Mouse (Mus musculus): ENCODE data around the gene Smox. TPM values are rescaled to one million over a fixed set of nuclear protein-coding genes. Genes with fewer than 3 reads are reported as not detected.

Gene Smox
- total and polyA plus RNA-seq, 3 experiments, result 2.2 to 5.5 TPM; not detected in 1

- TF ChIP-seq KAT2A (conservative IDR thresholded peaks at IDR 0.05; ENCODE audit: low read depth, low read length) (no peak), RCOR1 (IDR thresholded peaks at IDR 0.05; ENCODE audit: low read depth, low read length) (no peak), UBTF (IDR thresholded peaks at IDR 0.05; ENCODE audit: borderline replicate concordance, insufficient read depth, low read depth, low read length) (no peak), ZC3H11A (IDR thresholded peaks at IDR 0.05; ENCODE audit: low read depth, low read length) (no peak), CHD1 (IDR thresholded peaks at IDR 0.05; ENCODE audit: low read depth, low read length) (no peak), SIN3A (IDR thresholded peaks at IDR 0.05; ENCODE audit: low read length) (no peak), MXI1 (IDR thresholded peaks at IDR 0.05; ENCODE audit: low read depth, low read length) (no peak), ELF1 (IDR thresholded peaks at IDR 0.05; ENCODE audit: low read depth, low read length) (no peak), BHLHE40 (IDR thresholded peaks at IDR 0.05; ENCODE audit: borderline replicate concordance, low read depth, low read length) (no peak), CHD2 (IDR thresholded peaks at IDR 0.05; ENCODE audit: low read length) (no peak), RAD21 (IDR thresholded peaks at IDR 0.05; ENCODE audit: low read depth, low read length) (no peak), EP300 (IDR thresholded peaks at IDR 0.05; ENCODE audit: low read depth in 1 of 2, low read length in 2 of 2) (no peak), GATA1 (IDR thresholded peaks at IDR 0.05; ENCODE audit: low read depth, low read length) (no peak), MYB (IDR thresholded peaks at IDR 0.05; ENCODE audit: low read depth, low read length) (no peak), MAX (IDR thresholded peaks at IDR 0.05; ENCODE audit: low read length) (no peak), E2F4 (IDR thresholded peaks at IDR 0.05; ENCODE audit: borderline replicate concordance, low read depth, low read length) (no peak), CTCF (IDR thresholded peaks at IDR 0.05 in 2 of 3, conservative IDR thresholded peaks at IDR 0.05 in 1 of 3; ENCODE audit: control insufficient read depth in 1 of 3, insufficient read depth in 1 of 3, low read depth in 2 of 3, low read length in 3 of 3, poor library complexity in 1 of 3, severe bottlenecking in 1 of 3) (no peak), POLR2A (IDR thresholded peaks at IDR 0.05; ENCODE audit: control insufficient read depth in 1 of 2, insufficient read depth in 1 of 2, low read depth in 1 of 2, low read length in 2 of 2, poor library complexity in 1 of 2) (no peak), NRF1 (IDR thresholded peaks at IDR 0.05; ENCODE audit: insufficient read depth, low read depth, low read length, poor library complexity, severe bottlenecking) (no peak), ZKSCAN1 (IDR thresholded peaks at IDR 0.05; ENCODE audit: low read depth, low read length) (no peak)
These were observed 40.8 kb upstream of the Smox start for GRCm38 (mm10) chr2:131450491-131450890.

GRCm38 (mm10) chr2:131457728-131458127 lies 33.6 kb upstream of the Smox start:
- no peak for DNase-seq (ENCODE audit: low read depth, low spot score)
- TF ChIP-seq UBTF (IDR thresholded peaks at IDR 0.05; ENCODE audit: borderline replicate concordance, insufficient read depth, low read depth, low read length) (no peak), EP300 (IDR thresholded peaks at IDR 0.05; ENCODE audit: low read depth in 1 of 2, low read length in 2 of 2) (no peak), NELFE (IDR thresholded peaks at IDR 0.05; ENCODE audit: low read depth, low read length) (no peak), TAL1 (IDR thresholded peaks at IDR 0.05; ENCODE audit: low read length) (no peak), POLR2AphosphoS2 (IDR thresholded peaks at IDR 0.05; ENCODE audit: low read length) (no peak), MAFK (IDR thresholded peaks at IDR 0.05; ENCODE audit: borderline replicate concordance, low read depth, low read length) (no peak), USF2 (IDR thresholded peaks at IDR 0.05; ENCODE audit: borderline replicate concordance in 1 of 2, insufficient read depth in 1 of 2, low read depth in 1 of 2, low read length in 2 of 2) (no peak), MAZ (IDR thresholded peaks at IDR 0.05; ENCODE audit: low read depth, low read length) (no peak), TCF12 (IDR thresholded peaks at IDR 0.05; ENCODE audit: low read depth, low read length) (no peak), GABPA (IDR thresholded peaks at IDR 0.05; ENCODE audit: low read depth, low read length) (no peak), ZNF384 (IDR thresholded peaks at IDR 0.05; ENCODE audit: low read depth, low read length) (no peak), ZC3H11A (IDR thresholded peaks at IDR 0.05; ENCODE audit: low read depth, low read length) (no peak)
- H3K4me1 ChIP-seq (ENCODE audit: control insufficient read depth in 1 of 2, insufficient read depth in 2 of 2, low read length in 2 of 2), result no peaks in the 10 kb centered on the region
- H3K27ac ChIP-seq (ENCODE audit: control insufficient read depth, low read depth, low read length), result no peak overlapping the region
- H3K9me3 ChIP-seq (replicated peaks; ENCODE audit: insufficient read depth, low read length), result no peaks in the 10 kb centered on the region
- H3K27me3 ChIP-seq (ENCODE audit: control insufficient read depth in 1 of 2, insufficient read depth in 2 of 2, low read length in 2 of 2), result peaks cover 7 to 12% of the 10 kb centered on the region in 2 experiments
- H3K4me3 ChIP-seq (ENCODE audit: control insufficient read depth in 1 of 2, insufficient read depth in 1 of 2, low read depth in 2 of 2, low read length in 2 of 2), result no peak overlapping the region
- H3K9ac ChIP-seq (ENCODE audit: control insufficient read depth, low read depth, low read length, poor library complexity, severe bottlenecking), result no peak overlapping the region
- no peaks in the 10 kb centered on the region for H3K79me2 ChIP-seq (ENCODE audit: control insufficient read depth, insufficient read depth, low read length, poor library complexity)
- H3K36me3 ChIP-seq (ENCODE audit: control insufficient read depth in 1 of 2, insufficient read depth in 2 of 2, low read length in 2 of 2), result no peaks in the 10 kb centered on the region

More at GRCm38 (mm10) chr2:131450491-131450890, 40.8 kb upstream of the Smox start:
- H3K36me3 ChIP-seq (ENCODE audit: control insufficient read depth in 1 of 2, insufficient read depth in 2 of 2, low read length in 2 of 2), result no peaks in the 10 kb centered on the region
- H3K27ac ChIP-seq (ENCODE audit: control insufficient read depth, low read depth, low read length), result no peak overlapping the region
- H3K4me1 ChIP-seq (ENCODE audit: control insufficient read depth in 1 of 2, insufficient read depth in 2 of 2, low read length in 2 of 2), result no peaks in the 10 kb centered on the region
- H3K9me3 ChIP-seq (replicated peaks; ENCODE audit: insufficient read depth, low read length), result no peaks in the 10 kb centered on the region
- no peaks in the 10 kb centered on the region; a peak in 2 of 4 replicates for H3K27me3 ChIP-seq (ENCODE audit: control insufficient read depth in 1 of 2, insufficient read depth in 2 of 2, low read length in 2 of 2)
- DNase-seq (ENCODE audit: low read depth, low spot score), result no peak
- H3K9ac ChIP-seq (ENCODE audit: control insufficient read depth, low read depth, low read length, poor library complexity, severe bottlenecking), result no peak overlapping the region
- no peak overlapping the region for H3K4me3 ChIP-seq (ENCODE audit: control insufficient read depth in 1 of 2, insufficient read depth in 1 of 2, low read depth in 2 of 2, low read length in 2 of 2)
- no peaks in the 10 kb centered on the region for H3K79me2 ChIP-seq (ENCODE audit: control insufficient read depth, insufficient read depth, low read length, poor library complexity)
